Mouse (Mus musculus): Measurements from ENCODE around the gene Tmem234.

Gene Tmem234

GRCm38 (mm10) chr4:129578466-129578865, 22.0 kb upstream of the Tmem234 start, which contains the start of gene Fam167b:
Gene Fam167b, minus strand, starts transcription at chr4:129578549.
- no peak for DNase-seq (ENCODE audit: low spot score)

GRCm38 (mm10) chr4:129580347-129580746, 20.1 kb upstream of the Tmem234 start:
- DNase-seq (ENCODE audit: low spot score): no peak

GRCm38 (mm10) chr4:129582251-129582650, 18.2 kb upstream of the Tmem234 start:
- DNase-seq (ENCODE audit: low spot score): no peak

- DNase-seq (ENCODE audit: low spot score): no peak
Observed at GRCm38 (mm10) chr4:129584370-129584769, 16.1 kb upstream of the Tmem234 start.

- peak; percentile 28 for DNase-seq (ENCODE audit: low spot score)
Observed at GRCm38 (mm10) chr4:129584884-129585608, 15.4 kb upstream of the Tmem234 start.

GRCm38 (mm10) chr4:129585773-129586172, 14.7 kb upstream of the Tmem234 start:
- no peak for DNase-seq (ENCODE audit: low spot score)

- DNase-seq (ENCODE audit: low spot score): no peak
Observed at GRCm38 (mm10) chr4:129586943-129587342, 13.5 kb upstream of the Tmem234 start.

GRCm38 (mm10) chr4:129588865-129589264, 11.6 kb upstream of the Tmem234 start:
- DNase-seq (ENCODE audit: low spot score): no peak

GRCm38 (mm10) chr4:129608426-129609025, 8.1 kb downstream of the Tmem234 start:
- no peak for DNase-seq (ENCODE audit: low spot score)

GRCm38 (mm10) chr4:129609139-129609631, 8.7 kb downstream of the Tmem234 start:
- DNase-seq (ENCODE audit: low spot score): no peak

- no peak for DNase-seq (ENCODE audit: low spot score)
Observed at GRCm38 (mm10) chr4:129610026-129610425, 9.6 kb downstream of the Tmem234 start.

- DNase-seq (ENCODE audit: low spot score): no peak
Observed at GRCm38 (mm10) chr4:129610472-129610871, 10.0 kb downstream of the Tmem234 start.

GRCm38 (mm10) chr4:129614093-129614492, 13.6 kb downstream of the Tmem234 start, which contains the start of gene Dcdc2b:
Gene Dcdc2b, minus strand, starts transcription at chr4:129614257.
- no peak for DNase-seq (ENCODE audit: low spot score)

- DNase-seq (ENCODE audit: low spot score): no peak
Observed at GRCm38 (mm10) chr4:129615801-129616290, 15.4 kb downstream of the Tmem234 start.

GRCm38 (mm10) chr4:129616631-129617030, 16.2 kb downstream of the Tmem234 start:
- no peak for DNase-seq (ENCODE audit: low spot score)

- DNase-seq (ENCODE audit: low spot score): no peak
Observed at GRCm38 (mm10) chr4:129617121-129617641, 16.7 kb downstream of the Tmem234 start.

- no peak for DNase-seq (ENCODE audit: low spot score)
Observed at GRCm38 (mm10) chr4:129618031-129618430, 17.6 kb downstream of the Tmem234 start.

- peak; percentile 88 for DNase-seq (ENCODE audit: low spot score)
Observed at GRCm38 (mm10) chr4:129618786-129619691, 18.6 kb downstream of the Tmem234 start, which contains the start of gene Iqcc. Gene Iqcc, minus strand, starts transcription at chr4:129619099.

GRCm38 (mm10) chr4:129620419-129621282, 20.2 kb downstream of the Tmem234 start:
- no peak for DNase-seq (ENCODE audit: low spot score)

- no peak for DNase-seq (ENCODE audit: low spot score)
Observed at GRCm38 (mm10) chr4:129621283-129621841, 20.9 kb downstream of the Tmem234 start.
